Mouse (Mus musculus) hematopoietic stem cell, adult 5-6 weeks (primary cell): ENCODE measurements around the gene Zfp51. TPM values are rescaled to one million over a fixed set of nuclear protein-coding genes. Genes with fewer than 3 reads are reported as not detected.

Source experiments
- ATAC-seq, 2 experiments: fragments of 125-278 bp in 1 of 2; replicated peaks in 1 of 2; 2 replicates each; pipeline ENCODE4 v1.8.0; 2016 to 2017; ENCODE audit warnings: inconsistent platforms in 2 of 2, mild to moderate bottlenecking in 2 of 2, moderate number of reproducible peaks in 2 of 2, low read depth in 1 of 2, moderate TSS enrichment in 1 of 2; ENCODE audit not compliant: low FRiP score in 2 of 2, poor library complexity in 2 of 2, severe bottlenecking in 2 of 2, insufficient read depth in 1 of 2, low TSS enrichment in 1 of 2
- total RNA-seq: library from RNA; stranded (forward); fragments of 172-1452, 232-1000 nt; gene quantifications from 2 replicates; pipeline ENCODE4 v1.2.3, GENCODE M21; 2017

Gene Zfp51
- total RNA-seq, 1 experiment from 2014 or later: 21.4 TPM

DNA sequence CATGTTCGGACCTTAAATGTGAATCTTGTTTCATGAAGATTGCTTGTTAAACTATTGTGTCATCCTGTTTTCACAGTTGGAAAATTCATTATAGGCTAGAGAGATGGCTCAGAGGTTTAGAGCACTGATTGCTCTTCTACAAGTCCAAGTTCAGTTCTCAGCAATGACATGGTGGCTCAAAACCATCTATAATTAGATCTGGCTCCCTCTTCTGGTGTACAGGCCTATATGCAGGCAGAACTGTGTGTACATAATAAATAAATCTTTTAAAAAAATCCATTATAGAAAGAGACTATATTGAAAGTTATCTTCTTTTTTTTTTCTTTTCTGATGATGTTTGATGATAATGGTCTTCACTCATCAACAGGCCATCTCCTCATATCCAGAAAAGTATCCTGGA, 54.4 kb downstream of the Zfp51 start:
- no peak; a peak in 1 of 4 replicates for ATAC-seq

DNA sequence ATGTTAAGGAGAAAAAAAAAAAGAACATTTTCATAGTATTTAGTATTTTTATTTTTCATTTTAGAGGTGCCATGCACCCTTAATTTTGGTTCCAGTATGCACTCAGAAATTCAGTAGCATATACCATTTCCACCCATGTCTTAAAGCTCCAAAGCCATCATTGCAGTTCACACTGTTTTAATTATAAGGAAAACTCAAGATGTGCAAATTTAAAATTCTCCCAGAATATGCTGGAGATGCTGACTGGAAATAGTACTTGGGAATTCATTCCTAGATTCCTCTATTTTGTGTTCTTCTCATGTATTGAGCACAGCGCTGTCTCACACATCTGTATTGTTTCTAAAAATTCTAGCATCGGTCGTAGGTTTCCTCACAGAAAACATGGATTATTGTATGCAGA, 56.1 kb downstream of the Zfp51 start:
- no peak for ATAC-seq

DNA sequence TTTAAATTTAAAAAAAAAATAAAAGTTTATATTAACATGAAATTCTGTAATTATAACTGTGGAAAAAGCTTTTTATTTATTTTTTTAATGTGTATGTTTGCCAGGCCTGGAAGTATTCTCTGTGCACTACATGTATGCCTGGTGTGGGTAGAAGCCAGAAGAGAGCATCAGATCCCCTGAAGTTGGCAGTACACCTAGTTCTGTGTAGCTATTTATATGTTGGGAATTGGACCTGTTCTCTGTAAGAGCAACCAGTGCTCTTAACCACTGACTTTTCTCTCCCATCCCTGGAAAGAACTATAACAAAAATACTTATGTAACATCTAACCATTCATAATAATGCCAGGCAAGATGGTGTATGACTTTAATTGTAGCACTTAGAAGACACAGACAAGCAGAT, 59.6 kb downstream of the Zfp51 start:
- no peak for ATAC-seq

Other genes with a start within 250 kb of the Zfp51 start
- gene Vmn1r234, start 224.3 kb upstream of the Zfp51 start, total RNA-seq: not detected in 2 replicates
- not detected in 2 replicates for gene Vmn1r235, start 194.0 kb upstream of the Zfp51 start, total RNA-seq
- gene Vmn1r236, start 167.4 kb upstream of the Zfp51 start, total RNA-seq: not detected in 2 replicates
- gene Vmn1r237, start 138.5 kb upstream of the Zfp51 start, total RNA-seq: not detected in 2 replicates
- gene Zfp677, start 66.6 kb upstream of the Zfp51 start, total RNA-seq: 17.1 and 24.3 TPM in 2 replicates
- gene Zfp54, start 27.1 kb upstream of the Zfp51 start, total RNA-seq: 5.3 and 8.1 TPM in 2 replicates
- 19.3 and 19.5 TPM in 2 replicates for gene Zfp53, start 38.6 kb downstream of the Zfp51 start, total RNA-seq
- 37.0 and 59.6 TPM in 2 replicates for gene Zfp52, start 85.2 kb downstream of the Zfp51 start, total RNA-seq
- 2.0 and 3.5 TPM in 2 replicates for gene Zfp948, start 116.6 kb downstream of the Zfp51 start, total RNA-seq
- 3.9 TPM in 2 replicates for gene Zfp983, start 200.2 kb downstream of the Zfp51 start, total RNA-seq
- 11.2 TPM in 1 of 2 replicates, not detected in the other for gene Gm10226, start 241.5 kb downstream of the Zfp51 start, total RNA-seq